Mouse (Mus musculus): ENCODE data around the gene Mrm3. TPM values are rescaled to one million over a fixed set of nuclear protein-coding genes. Genes with fewer than 3 reads are reported as not detected.
A peak's percentile ranks its signal among the peaks of the same experiment; 100 is the strongest.
"Not testable (repeated sequence)": the region's sequence is repeated elsewhere in the genome, so short reads cannot be mapped to it uniquely, and the experiment has no call there.

Mrm3 gene
- 18.6 and 20.7 TPM in 2 replicates for polyA plus RNA-seq (2014; fragmentation: Nextera tagmentation; extraction: Ambion mirVana)

- Histone ChIP-seq H3K4me3 (ENCODE audit: low read depth, low read length) (peak within 1 kb of the TSS; percentile 84), H3K4me2 (ENCODE audit: low read depth, low read length, severe bottlenecking) (peak within 1 kb of the TSS; percentile 81), H3K27ac (ENCODE audit: low read depth, low read length) (no peak within 1 kb of the TSS), H3K27me3 (ENCODE audit: control insufficient read depth, insufficient read depth, low read length) (no peaks in the 10 kb centered on the region), H3K36me3 (ENCODE audit: control insufficient read depth, insufficient read depth, low read length) (no peaks in the 10 kb centered on the region), H3K9me3 (ENCODE audit: control insufficient read depth, low read length) (no peaks in the 10 kb centered on the region), H3K9ac (ENCODE audit: low read length) (peak within 1 kb of the TSS; percentile 81), H3K4me1 (replicated peaks; ENCODE audit: control insufficient read depth, insufficient read depth, low read length) (peaks cover 3% of the 10 kb centered on the region)
- WGBS = under 1% methylated on average over 58 of the region's 61 CpGs
- DNase-seq (ENCODE audit: low spot score) (peak; percentile 96), ATAC-seq (replicated peaks; ENCODE audit: low FRiP score) (peak; percentile 89)
Measured at GRCm38 (mm10) chr11:76242901-76243810, at the start of gene Mrm3, which contains the start of gene Glod4. Gene Mrm3 (plus strand): TSS chr11:76243715. Gene Glod4 (minus strand): TSS chr11:76243725.

DNA sequence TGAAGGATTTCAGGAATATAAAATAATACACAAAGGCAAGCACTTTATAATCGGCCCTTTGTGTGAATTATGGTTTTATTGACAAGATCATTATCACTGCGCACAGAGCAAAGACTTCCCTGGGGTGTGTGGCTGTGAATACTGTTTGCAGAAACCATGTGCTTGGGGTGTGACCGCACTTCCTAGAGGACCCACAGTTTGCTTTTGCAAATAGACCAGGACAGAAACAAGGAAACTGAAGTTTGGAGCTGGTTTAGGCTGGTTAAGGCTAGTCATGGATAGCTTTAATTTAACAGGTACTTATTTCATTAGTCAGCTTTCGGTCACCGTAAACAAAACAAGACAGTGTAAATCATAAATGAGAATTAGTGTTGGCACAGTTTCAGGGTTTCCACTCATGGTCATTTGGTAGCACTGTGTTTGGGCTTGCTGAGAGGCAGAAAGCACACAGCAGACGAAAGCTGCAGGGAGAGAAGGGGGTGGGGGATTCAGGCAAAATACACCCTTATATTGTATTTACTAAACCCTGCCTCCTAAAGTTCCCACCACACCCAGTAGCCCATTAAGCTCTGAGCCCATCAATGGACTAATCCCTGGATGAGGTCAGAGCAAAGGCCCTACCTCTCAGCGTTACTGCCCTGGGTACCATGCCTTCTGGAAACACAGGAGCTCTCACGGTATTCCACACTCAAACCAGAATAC is 47.1 kb upstream of the Mrm3 start:
- Histone ChIP-seq H3K4me1 (replicated peaks; ENCODE audit: control insufficient read depth, insufficient read depth, low read length) (no peaks in the 10 kb centered on the region), H3K27me3 (ENCODE audit: control insufficient read depth, insufficient read depth, low read length) (0 out of 2 replicates have a peak, but pooled peaks cover 2% of the 10 kb centered on the region), H3K9me3 (ENCODE audit: control insufficient read depth, low read length) (no peaks in the 10 kb centered on the region), H3K4me2 (ENCODE audit: low read depth, low read length, severe bottlenecking) (no peak overlapping the region), H3K27ac (ENCODE audit: low read depth, low read length) (no peak overlapping the region), H3K4me3 (ENCODE audit: low read depth, low read length) (no peak overlapping the region), H3K9ac (ENCODE audit: low read length) (no peak overlapping the region), H3K36me3 (ENCODE audit: control insufficient read depth, insufficient read depth, low read length) (no peaks in the 10 kb centered on the region)
- ATAC-seq (replicated peaks; ENCODE audit: low FRiP score) (no peak), DNase-seq (ENCODE audit: low spot score) (no peak)
- WGBS = 57% methylated on average over 8 of the region's 8 CpGs

GRCm38 (mm10) chr11:76196977-76197469 is 46.5 kb upstream of the Mrm3 start:
- no peaks in the 10 kb centered on the region for H3K36me3 ChIP-seq (ENCODE audit: control insufficient read depth, insufficient read depth, low read length)
- H3K27me3 ChIP-seq (ENCODE audit: control insufficient read depth, insufficient read depth, low read length) = 0 out of 2 replicates have a peak, but pooled peaks cover 2% of the 10 kb centered on the region
- H3K4me3 ChIP-seq (ENCODE audit: low read depth, low read length) = no peak overlapping the region
- H3K9ac ChIP-seq (ENCODE audit: low read length) = no peak overlapping the region
- ATAC-seq (replicated peaks; ENCODE audit: low FRiP score) (no peak), DNase-seq (ENCODE audit: low spot score) (no peak)
- no peak overlapping the region for H3K4me2 ChIP-seq (ENCODE audit: low read depth, low read length, severe bottlenecking)
- no peaks in the 10 kb centered on the region for H3K4me1 ChIP-seq (replicated peaks; ENCODE audit: control insufficient read depth, insufficient read depth, low read length)
- H3K27ac ChIP-seq (ENCODE audit: low read depth, low read length) = no peak overlapping the region
- WGBS = 56% methylated on average over 8 of the region's 8 CpGs
- no peaks in the 10 kb centered on the region for H3K9me3 ChIP-seq (ENCODE audit: control insufficient read depth, low read length)

DNA sequence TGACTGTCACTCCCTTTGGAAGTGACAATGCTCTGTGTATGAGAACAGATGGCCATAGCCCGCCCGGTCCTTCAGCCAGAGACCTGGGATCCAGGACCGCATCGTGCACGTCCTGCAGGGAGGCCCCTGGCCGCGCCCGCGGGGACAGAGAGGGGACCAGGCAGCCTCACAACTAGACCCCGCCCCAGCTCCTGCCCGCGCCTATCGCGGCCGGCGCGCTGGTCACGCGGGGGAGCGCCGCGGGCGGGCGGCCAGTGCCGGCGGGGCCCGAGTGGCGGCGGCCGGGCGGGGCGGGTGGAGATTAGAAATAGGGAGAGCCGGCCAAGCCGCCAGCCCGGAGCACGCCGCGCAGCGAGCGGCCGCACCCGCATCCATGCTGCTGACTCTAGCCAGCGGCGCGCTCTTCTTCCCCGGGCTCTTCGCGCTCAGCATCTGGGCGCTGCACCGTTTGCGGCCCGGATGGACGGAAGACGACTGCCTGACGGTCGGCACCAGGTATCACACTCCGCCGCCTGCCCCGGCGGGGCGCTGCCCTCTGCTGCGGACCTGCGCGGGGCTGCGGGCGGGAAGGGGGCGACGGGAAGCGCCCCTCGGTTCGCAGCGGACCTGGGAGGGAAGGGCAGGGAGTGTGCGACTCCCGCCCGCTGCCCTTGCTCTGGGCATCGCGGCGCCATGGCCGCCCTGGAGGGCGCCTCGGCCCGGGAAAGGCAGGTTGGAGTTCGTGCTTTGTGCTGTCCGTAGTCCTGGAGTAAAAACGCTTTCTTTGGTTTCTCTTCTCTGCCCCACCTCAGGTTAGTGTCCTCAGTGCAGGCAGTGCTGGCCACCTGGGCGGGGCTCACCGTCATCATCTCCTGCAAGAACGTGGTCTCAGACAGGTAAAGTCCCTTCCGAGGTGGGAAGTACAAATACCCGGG is 41.5 kb upstream of the Mrm3 start:
- Histone ChIP-seq H3K4me2 (ENCODE audit: low read depth, low read length, severe bottlenecking) (peak overlapping the region; percentile 92), H3K9me3 (ENCODE audit: control insufficient read depth, low read length) (no peaks in the 10 kb centered on the region), H3K27me3 (ENCODE audit: control insufficient read depth, insufficient read depth, low read length) (0 out of 2 replicates have a peak, but pooled peaks cover 2% of the 10 kb centered on the region), H3K4me3 (ENCODE audit: low read depth, low read length) (peak overlapping the region; percentile 91), H3K27ac (ENCODE audit: low read depth, low read length) (peak overlapping the region; percentile 46; the same call in 1 of the 2 replicates), H3K9ac (ENCODE audit: low read length) (peak overlapping the region; percentile 91), H3K36me3 (ENCODE audit: control insufficient read depth, insufficient read depth, low read length) (no peaks in the 10 kb centered on the region; the same call in 1 of the 2 replicates), H3K4me1 (replicated peaks; ENCODE audit: control insufficient read depth, insufficient read depth, low read length) (peaks cover 6% of the 10 kb centered on the region; the same call in 1 of the 2 replicates)
- WGBS = under 1% methylated on average over 73 of the region's 90 CpGs
- peak; percentile 97 for ATAC-seq (replicated peaks; ENCODE audit: low FRiP score)
- peak; percentile 92 for DNase-seq (ENCODE audit: low spot score)

DNA sequence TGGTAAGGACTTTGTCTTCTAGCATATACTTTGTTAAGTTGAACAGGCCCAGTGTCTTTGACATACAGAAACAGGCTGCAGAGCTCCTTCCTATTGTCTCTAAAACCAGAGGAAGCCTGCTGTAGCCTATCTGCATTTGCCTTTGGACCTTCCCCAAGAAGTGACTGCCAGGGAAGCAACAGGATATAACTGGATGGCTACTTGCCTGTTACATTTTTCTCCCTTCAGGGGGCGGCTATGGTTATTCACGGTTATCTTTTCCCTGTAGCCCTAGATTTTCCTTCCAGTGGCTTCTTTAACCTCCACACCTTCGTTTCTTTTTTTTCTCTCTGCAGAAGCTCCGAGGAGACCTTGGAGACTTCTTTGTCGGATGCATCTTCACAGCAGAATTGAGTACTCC is 36.7 kb upstream of the Mrm3 start:
- ATAC-seq (replicated peaks; ENCODE audit: low FRiP score) = no peak
- Histone ChIP-seq H3K4me2 (ENCODE audit: low read depth, low read length, severe bottlenecking) (no peak overlapping the region), H3K9ac (ENCODE audit: low read length) (no peak overlapping the region), H3K9me3 (ENCODE audit: control insufficient read depth, low read length) (no peaks in the 10 kb centered on the region), H3K36me3 (ENCODE audit: control insufficient read depth, insufficient read depth, low read length) (peaks cover 4% of the 10 kb centered on the region; the same call in 1 of the 2 replicates), H3K27ac (ENCODE audit: low read depth, low read length) (no peak overlapping the region), H3K4me1 (replicated peaks; ENCODE audit: control insufficient read depth, insufficient read depth, low read length) (peaks cover 6% of the 10 kb centered on the region; the same call in 1 of the 2 replicates), H3K27me3 (ENCODE audit: control insufficient read depth, insufficient read depth, low read length) (no peaks in the 10 kb centered on the region), H3K4me3 (ENCODE audit: low read depth, low read length) (no peak overlapping the region)
- DNase-seq (ENCODE audit: low spot score) = no peak
- 89% methylated on average over 5 of the region's 5 CpGs for WGBS

DNA sequence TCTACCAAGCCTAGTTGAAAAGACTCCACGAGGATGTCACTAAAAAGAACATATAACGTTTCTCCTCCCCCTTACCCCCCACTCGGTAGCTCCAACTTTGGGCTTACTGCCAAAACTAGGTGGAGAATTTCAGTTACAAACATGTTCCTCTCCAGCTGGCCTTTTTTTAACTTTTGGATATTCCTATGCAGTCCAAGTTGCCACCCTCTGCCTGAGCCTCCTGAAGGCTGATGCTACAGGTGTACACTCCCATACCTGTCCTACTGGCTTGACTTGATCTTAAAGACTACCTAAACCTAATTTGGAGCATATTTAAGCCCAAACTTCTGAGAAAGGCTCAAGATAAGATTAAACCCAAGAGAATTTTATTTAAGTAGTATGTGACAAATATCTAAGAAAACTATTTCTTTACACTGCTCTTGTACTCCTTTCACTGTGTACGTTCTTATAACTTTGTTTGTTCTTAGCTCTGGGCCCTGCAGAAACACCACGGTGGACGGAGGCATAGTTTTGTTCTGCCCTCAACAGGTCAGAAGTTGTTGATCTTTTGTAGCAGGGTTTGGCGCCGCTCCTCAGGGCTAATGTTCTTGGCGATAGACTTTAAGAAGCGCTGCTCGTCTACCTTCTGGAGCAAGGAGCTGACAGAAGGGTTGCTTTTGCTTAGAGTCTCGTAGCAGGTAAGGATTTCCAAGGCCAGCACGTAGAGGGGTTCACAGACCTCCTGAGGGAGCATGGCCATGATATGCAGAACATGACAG is 33.1 kb upstream of the Mrm3 start:
- H3K27me3 ChIP-seq (ENCODE audit: control insufficient read depth, insufficient read depth, low read length) = no peaks in the 10 kb centered on the region
- no peaks in the 10 kb centered on the region for H3K9me3 ChIP-seq (ENCODE audit: control insufficient read depth, low read length)
- H3K4me2 ChIP-seq (ENCODE audit: low read depth, low read length, severe bottlenecking) = no peak overlapping the region
- no peak overlapping the region for H3K9ac ChIP-seq (ENCODE audit: low read length)
- DNase-seq (ENCODE audit: low spot score) (no peak), ATAC-seq (replicated peaks; ENCODE audit: low FRiP score) (no peak)
- H3K36me3 ChIP-seq (ENCODE audit: control insufficient read depth, insufficient read depth, low read length) = peaks cover 13% of the 10 kb centered on the region; the same call in 1 of the 2 replicates
- H3K4me1 ChIP-seq (replicated peaks; ENCODE audit: control insufficient read depth, insufficient read depth, low read length) = no peaks in the 10 kb centered on the region
- no peak overlapping the region for H3K27ac ChIP-seq (ENCODE audit: low read depth, low read length)
- no peak overlapping the region for H3K4me3 ChIP-seq (ENCODE audit: low read depth, low read length)
- WGBS = 92% methylated on average over 13 of the region's 13 CpGs

- not testable (repeated sequence) for DNase-seq (ENCODE audit: low spot score); H3K4me1 ChIP-seq (replicated peaks; ENCODE audit: control insufficient read depth, insufficient read depth, low read length); H3K27me3 ChIP-seq (ENCODE audit: control insufficient read depth, insufficient read depth, low read length); H3K27ac ChIP-seq (ENCODE audit: low read depth, low read length); ATAC-seq (replicated peaks; ENCODE audit: low FRiP score); H3K9ac ChIP-seq (ENCODE audit: low read length); H3K4me2 ChIP-seq (ENCODE audit: low read depth, low read length, severe bottlenecking); H3K4me3 ChIP-seq (ENCODE audit: low read depth, low read length); H3K9me3 ChIP-seq (ENCODE audit: control insufficient read depth, low read length)
- peaks cover 13% of the 10 kb centered on the region; the same call in 1 of the 2 replicates for H3K36me3 ChIP-seq (ENCODE audit: control insufficient read depth, insufficient read depth, low read length)
- 89% methylated on average over 3 of the region's 6 CpGs for WGBS
Measured at GRCm38 (mm10) chr11:76211595-76211994, 31.9 kb upstream of the Mrm3 start.

Data from forebrain, embryonic 11.5 days (tissue).